Mouse (Mus musculus) liver, postnatal 0 days (tissue): Measurements from ENCODE around the gene Tpst1.

Experiments
- CTCF ChIP-seq: sonication (generic); IDR thresholded peaks from 2 replicates; pipeline ENCODE4 v1.5.1; 2016; ENCODE audit warnings: antibody characterized with exemption, low read depth
- EP300 ChIP-seq: IDR thresholded peaks from 2 replicates; pipeline ENCODE4 v1.6.1; 2016; ENCODE audit warnings: antibody characterized with exemption, low read depth, mild to moderate bottlenecking

DNA sequence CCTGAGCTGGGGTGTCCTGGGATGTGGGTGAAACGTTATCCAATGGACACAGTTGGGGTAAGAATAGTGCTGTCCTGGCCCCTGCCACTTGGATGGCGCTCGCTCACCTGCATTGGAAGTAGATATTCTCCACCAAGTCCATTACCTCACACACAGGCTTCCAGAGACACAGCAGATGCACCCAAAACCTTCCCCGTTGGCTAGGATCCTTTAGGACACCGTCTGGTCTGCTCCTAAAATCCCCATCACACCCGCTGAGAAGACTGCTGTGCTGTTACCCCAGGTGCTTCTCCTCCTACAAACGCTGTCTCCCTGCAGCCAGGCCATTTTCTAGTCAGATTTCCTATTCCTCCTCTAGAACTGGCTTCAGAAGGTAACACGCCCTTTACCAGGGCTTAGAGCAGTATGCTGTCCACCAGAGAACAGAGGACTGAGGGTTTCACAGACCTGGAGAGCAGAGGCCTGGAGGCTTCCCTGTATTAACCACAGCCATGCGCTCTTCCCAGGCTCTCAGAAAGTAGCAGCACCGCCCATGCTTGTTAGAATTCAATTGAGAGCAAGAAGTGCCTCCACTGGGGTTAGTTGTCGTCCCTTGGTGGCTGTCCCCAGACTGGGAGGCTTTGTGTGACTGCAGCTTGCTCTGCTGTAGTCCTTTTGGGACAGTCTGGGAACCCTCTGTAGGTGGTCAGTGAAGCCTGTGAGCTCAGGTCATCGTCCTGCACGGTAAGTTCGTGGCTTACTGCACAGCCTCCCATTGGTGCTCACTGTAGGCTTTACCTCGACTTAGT lies 21.9 kb upstream of the Tpst1 start:
- TF ChIP-seq CTCF (no peak), EP300 (no peak)
